8 mouse cellular contexts compared by ENCODE assay signal in genomic region chr7:4751971-4752820, GRCm38 (mm10). TPM values are rescaled to one million over a fixed set of nuclear protein-coding genes. Genes with fewer than 3 reads are reported as not detected.
A peak's percentile ranks its signal among the peaks of the same experiment; 100 is the strongest.
DNase-seq lines count a peak whose midpoint lies in the region; ATAC-seq and TF ChIP-seq lines count a peak whose summit lies in the region.

No protein-coding gene starts in this region.

- 2% methylated on average over 30 of the region's 30 CpGs for WGBS in heart, embryonic 12.5 days
- WGBS in heart, adult 2 months: 4% methylated on average over 30 of the region's 30 CpGs
- 2% methylated on average over 30 of the region's 30 CpGs for WGBS in hindbrain, embryonic 10.5 days
- 2% methylated on average over 30 of the region's 30 CpGs for WGBS in limb, embryonic 12.5 days
- WGBS in midbrain, embryonic 11.5 days: 2% methylated on average over 30 of the region's 30 CpGs

- H3K9me3 ChIP-seq in heart, embryonic 12.5 days (replicated peaks): peaks cover 3% of the 10 kb centered on the region; the same call in 1 of the 2 replicates
- no peaks in the 10 kb centered on the region for H3K9me3 ChIP-seq in hindbrain, embryonic 10.5 days
- 0 out of 2 replicates have a peak, but pooled peaks cover 5% of the 10 kb centered on the region for H3K9me3 ChIP-seq in limb, embryonic 12.5 days
- no peaks in the 10 kb centered on the region for H3K9me3 ChIP-seq in midbrain, embryonic 11.5 days (ENCODE audit: control insufficient read depth, low read length)

- H3K4me3 ChIP-seq in heart, embryonic 12.5 days: peak overlapping the region; percentile 50
- H3K4me3 ChIP-seq in heart, adult 2 months: no peak overlapping the region
- H3K4me3 ChIP-seq in hindbrain, embryonic 10.5 days: peak overlapping the region; percentile 47
- peak overlapping the region; percentile 44 for H3K4me3 ChIP-seq in limb, embryonic 12.5 days (replicated peaks)
- peak overlapping the region; percentile 30 for H3K4me3 ChIP-seq in midbrain, embryonic 11.5 days (ENCODE audit: low read depth, low read length)
- H3K4me3 ChIP-seq in testis, adult 2 months (ENCODE audit: control insufficient read depth, low read depth, low read length): peak overlapping the region; percentile 87

- H3K4me1 ChIP-seq in heart, embryonic 12.5 days (replicated peaks): peaks cover 15% of the 10 kb centered on the region
- H3K4me1 ChIP-seq in heart, adult 2 months (ENCODE audit: control insufficient read depth, insufficient read depth, low read length): no peaks in the 10 kb centered on the region
- peaks cover 22% of the 10 kb centered on the region for H3K4me1 ChIP-seq in hindbrain, embryonic 10.5 days (replicated peaks)
- H3K4me1 ChIP-seq in limb, embryonic 12.5 days (replicated peaks): peaks cover 12% of the 10 kb centered on the region
- H3K4me1 ChIP-seq in midbrain, embryonic 11.5 days (ENCODE audit: control insufficient read depth, insufficient read depth, low read length): peaks cover 12% of the 10 kb centered on the region
- H3K4me1 ChIP-seq in testis, adult 2 months (ENCODE audit: control insufficient read depth, insufficient read depth, low read length): peaks cover 9% of the 10 kb centered on the region

- H3K4me2 ChIP-seq in heart, embryonic 12.5 days: peak overlapping the region; percentile 71
- peak overlapping the region; percentile 61 for H3K4me2 ChIP-seq in limb, embryonic 12.5 days
- H3K4me2 ChIP-seq in midbrain, embryonic 11.5 days: peak overlapping the region; percentile 51

- peak overlapping the region; percentile 59; the same call in 1 of the 2 replicates for H3K9ac ChIP-seq in heart, embryonic 12.5 days
- no peak overlapping the region for H3K9ac ChIP-seq in heart, adult 2 months (ENCODE audit: low read depth, low read length)
- peak overlapping the region; percentile 42 for H3K9ac ChIP-seq in limb, embryonic 12.5 days (replicated peaks)
- H3K9ac ChIP-seq in midbrain, embryonic 11.5 days (ENCODE audit: low read length): peak overlapping the region; percentile 49

- peak; percentile 88 for ATAC-seq in heart, embryonic 12.5 days (ENCODE audit: insufficient number of reproducible peaks, low FRiP score)
- peak; percentile 63 for ATAC-seq in limb, embryonic 12.5 days (ENCODE audit: insufficient number of reproducible peaks, insufficient read depth, low FRiP score, low TSS enrichment, low read depth)
- peak; percentile 82 for ATAC-seq in midbrain, embryonic 11.5 days (ENCODE audit: low FRiP score)

- no peak for DNase-seq in heart, adult 2 months
- peak; percentile 70 for DNase-seq in embryo, embryonic 10.5 days (ENCODE audit: low spot score)
- DNase-seq in hindbrain, embryonic 10.5 days (ENCODE audit: low spot score): peak; percentile 69
- no peak for DNase-seq in midbrain, embryonic 11.5 days (ENCODE audit: low spot score, missing footprints)
- DNase-seq in left cerebral cortex, adult 9 months (ENCODE audit: low spot score in 2 of 2): no peak

- no peak for TF ChIP-seq EP300 in heart, adult 2 months (IDR thresholded peaks at IDR 0.05; ENCODE audit: insufficient read depth, low read depth, low read length)

- no peak for TF ChIP-seq CTCF in heart, adult 2 months (IDR thresholded peaks at IDR 0.05)
- TF ChIP-seq CTCF in testis, adult 2 months (IDR thresholded peaks at IDR 0.05; ENCODE audit: control insufficient read depth, insufficient read depth, insufficient replicate concordance, low read depth, low read length): no peak

- no peaks in the 10 kb centered on the region for H3K27me3 ChIP-seq in heart, embryonic 12.5 days (replicated peaks)
- H3K27me3 ChIP-seq in heart, adult 2 months (ENCODE audit: control insufficient read depth, insufficient read depth, low read length): no peaks in the 10 kb centered on the region
- H3K27me3 ChIP-seq in hindbrain, embryonic 10.5 days (ENCODE audit: insufficient read depth, poor library complexity, severe bottlenecking): peaks cover 13% of the 10 kb centered on the region
- H3K27me3 ChIP-seq in limb, embryonic 12.5 days: no peaks in the 10 kb centered on the region
- no peaks in the 10 kb centered on the region for H3K27me3 ChIP-seq in midbrain, embryonic 11.5 days (ENCODE audit: control insufficient read depth, insufficient read depth, low read length)
- H3K27me3 ChIP-seq in testis, adult 2 months (ENCODE audit: control insufficient read depth, insufficient read depth, low read length): no peaks in the 10 kb centered on the region

- TF ChIP-seq POLR2A in heart, adult 2 months (IDR thresholded peaks at IDR 0.05; ENCODE audit: insufficient read depth, low read depth, low read length): no peak
- TF ChIP-seq POLR2A in testis, adult 2 months (IDR thresholded peaks at IDR 0.05; ENCODE audit: control insufficient read depth, low read depth, low read length): no peak

- no peaks in the 10 kb centered on the region for H3K79me2 ChIP-seq in heart, adult 2 months (replicated peaks; ENCODE audit: control insufficient read depth, insufficient read depth, low read length)

- H3K27ac ChIP-seq in heart, embryonic 12.5 days (ENCODE audit: poor library complexity, severe bottlenecking): no peak overlapping the region
- H3K27ac ChIP-seq in heart, adult 2 months: no peak overlapping the region
- peak overlapping the region; percentile 76 for H3K27ac ChIP-seq in hindbrain, embryonic 10.5 days
- peak overlapping the region; percentile 87 for H3K27ac ChIP-seq in limb, embryonic 12.5 days
- no peak overlapping the region for H3K27ac ChIP-seq in midbrain, embryonic 11.5 days (ENCODE audit: low read depth, low read length)
- peak overlapping the region; percentile 87 for H3K27ac ChIP-seq in testis, adult 2 months (ENCODE audit: control insufficient read depth, insufficient read depth, low read depth, low read length)

- intact Hi-C loops in heart, adult 2 months (cut with DNase I): no loop called here

- H3K36me3 ChIP-seq in heart, embryonic 12.5 days: no peaks in the 10 kb centered on the region; the same call in 1 of the 2 replicates
- no peaks in the 10 kb centered on the region for H3K36me3 ChIP-seq in heart, adult 2 months (ENCODE audit: control insufficient read depth, insufficient read depth, low read length)
- H3K36me3 ChIP-seq in hindbrain, embryonic 10.5 days: no peaks in the 10 kb centered on the region
- H3K36me3 ChIP-seq in limb, embryonic 12.5 days: peaks cover 4% of the 10 kb centered on the region; the same call in 1 of the 2 replicates
- no peaks in the 10 kb centered on the region for H3K36me3 ChIP-seq in midbrain, embryonic 11.5 days (ENCODE audit: control insufficient read depth, insufficient read depth, low read length)
- no peaks in the 10 kb centered on the region; the same call in 1 of the 2 replicates for H3K36me3 ChIP-seq in testis, adult 2 months (ENCODE audit: control insufficient read depth, insufficient read depth, low read length)

RNA-seq across cellular contexts. Expression of gene Cox6b2, which starts 0.7 kb away (rescaled TPM):
- 41.0 and 44.4 TPM in 2 replicates for polyA plus RNA-seq in heart, embryonic 12.5 days (2016; fragmentation: Nextera tagmentation; extraction: Ambion mirVana)
- total RNA-seq in heart, adult 2 months (2021): 1 to 10 TPM; 1.7 to 3.5 TPM
- polyA plus RNA-seq in heart, adult 2 months (2012; rRNA removed): 7.7 and 8.6 TPM in 2 replicates
- 40.8 and 46.1 TPM in 2 replicates for polyA plus RNA-seq in hindbrain, embryonic 10.5 days (2016; fragmentation: Nextera tagmentation; extraction: Ambion mirVana)
- polyA plus RNA-seq in limb, embryonic 12.5 days (2016; fragmentation: Nextera tagmentation; extraction: Ambion mirVana): 61.5 and 70.0 TPM in 2 replicates
- polyA plus RNA-seq in midbrain, embryonic 11.5 days (2014; fragmentation: Nextera tagmentation; extraction: Ambion mirVana): 34.5 and 36.6 TPM in 2 replicates
- 1,707 and 1,788 TPM in 2 replicates for polyA plus RNA-seq in testis, adult 2 months (2012; rRNA removed)

RNA-seq across cellular contexts. Expression of gene Kmt5c, which starts 12.3 kb away (rescaled TPM):
- polyA plus RNA-seq in heart, embryonic 12.5 days (2016; fragmentation: Nextera tagmentation; extraction: Ambion mirVana): 60.7 and 65.0 TPM in 2 replicates
- total RNA-seq in heart, adult 2 months (2021): 10 to 100 TPM in 1 of 2 experiments, 1 to 10 TPM in 1; 8.5 to 11.2 TPM
- polyA plus RNA-seq in heart, adult 2 months (2012; rRNA removed): 36.4 and 38.5 TPM in 2 replicates
- 94.8 and 106 TPM in 2 replicates for polyA plus RNA-seq in hindbrain, embryonic 10.5 days (2016; fragmentation: Nextera tagmentation; extraction: Ambion mirVana)
- 67.3 and 73.3 TPM in 2 replicates for polyA plus RNA-seq in limb, embryonic 12.5 days (2016; fragmentation: Nextera tagmentation; extraction: Ambion mirVana)
- 65.4 and 71.5 TPM in 2 replicates for polyA plus RNA-seq in midbrain, embryonic 11.5 days (2014; fragmentation: Nextera tagmentation; extraction: Ambion mirVana)
- 35.7 and 37.0 TPM in 2 replicates for polyA plus RNA-seq in testis, adult 2 months (2012; rRNA removed)

RNA-seq across cellular contexts. Expression of gene Fam71e2, which starts 18.9 kb away (rescaled TPM):
- not detected in 2 replicates for polyA plus RNA-seq in heart, embryonic 12.5 days (2016; fragmentation: Nextera tagmentation; extraction: Ambion mirVana)
- total RNA-seq in heart, adult 2 months (2021): not detected
- 0.09 and 0.35 TPM in 2 replicates for polyA plus RNA-seq in heart, adult 2 months (2012; rRNA removed)
- not detected in 2 replicates for polyA plus RNA-seq in hindbrain, embryonic 10.5 days (2016; fragmentation: Nextera tagmentation; extraction: Ambion mirVana)
- polyA plus RNA-seq in limb, embryonic 12.5 days (2016; fragmentation: Nextera tagmentation; extraction: Ambion mirVana): not detected in 2 replicates
- not detected in 2 replicates for polyA plus RNA-seq in midbrain, embryonic 11.5 days (2014; fragmentation: Nextera tagmentation; extraction: Ambion mirVana)
- polyA plus RNA-seq in testis, adult 2 months (2012; rRNA removed): 319 and 358 TPM in 2 replicates

RNA-seq across cellular contexts. Expression of gene Tmem150b, which starts 27.1 kb away (rescaled TPM):
- 0.08 TPM in 1 of 2 replicates, not detected in the other for polyA plus RNA-seq in heart, embryonic 12.5 days (2016; fragmentation: Nextera tagmentation; extraction: Ambion mirVana)
- total RNA-seq in heart, adult 2 months (2021): not detected
- 0.16 and 0.59 TPM in 2 replicates for polyA plus RNA-seq in heart, adult 2 months (2012; rRNA removed)
- polyA plus RNA-seq in hindbrain, embryonic 10.5 days (2016; fragmentation: Nextera tagmentation; extraction: Ambion mirVana): 0.14 and 0.17 TPM in 2 replicates
- 0.13 and 0.26 TPM in 2 replicates for polyA plus RNA-seq in limb, embryonic 12.5 days (2016; fragmentation: Nextera tagmentation; extraction: Ambion mirVana)
- not detected in 2 replicates for polyA plus RNA-seq in midbrain, embryonic 11.5 days (2014; fragmentation: Nextera tagmentation; extraction: Ambion mirVana)
- polyA plus RNA-seq in testis, adult 2 months (2012; rRNA removed): 0.12 and 0.14 TPM in 2 replicates

RNA-seq across cellular contexts. Expression of gene Il11, which starts 30.5 kb away (rescaled TPM):
- 0.28 TPM in 1 of 2 replicates, not detected in the other for polyA plus RNA-seq in heart, embryonic 12.5 days (2016; fragmentation: Nextera tagmentation; extraction: Ambion mirVana)
- not detected for total RNA-seq in heart, adult 2 months (2021)
- polyA plus RNA-seq in heart, adult 2 months (2012; rRNA removed): 0.15 TPM in 1 of 2 replicates, not detected in the other
- 0.44 and 0.96 TPM in 2 replicates for polyA plus RNA-seq in hindbrain, embryonic 10.5 days (2016; fragmentation: Nextera tagmentation; extraction: Ambion mirVana)
- polyA plus RNA-seq in limb, embryonic 12.5 days (2016; fragmentation: Nextera tagmentation; extraction: Ambion mirVana): not detected in 2 replicates
- 0.07 TPM in 1 of 2 replicates, not detected in the other for polyA plus RNA-seq in midbrain, embryonic 11.5 days (2014; fragmentation: Nextera tagmentation; extraction: Ambion mirVana)
- 15.5 and 17.3 TPM in 2 replicates for polyA plus RNA-seq in testis, adult 2 months (2012; rRNA removed)

Comparison
In these comparisons a context has a peak if more than half of its experiments do, and no peak if none do; other contexts are left out.
1. H3K27ac ChIP-seq: peak in hindbrain, embryonic 10.5 days (single experiment), limb, embryonic 12.5 days (single experiment) and testis, adult 2 months (single experiment); none in heart, embryonic 12.5 days (single experiment), heart, adult 2 months (single experiment) and midbrain, embryonic 11.5 days (single experiment).
2. DNase-seq: peak in embryo, embryonic 10.5 days (single experiment) and hindbrain, embryonic 10.5 days (single experiment); none in heart, adult 2 months (0 of 2), midbrain, embryonic 11.5 days (single experiment) and left cerebral cortex, adult 9 months (0 of 2).
3. RNA of gene Cox6b2, which starts 0.7 kb away (polyA plus RNA-seq): 1,707 to 1,788 TPM in testis, adult 2 months; 61.5 to 70.0 TPM in limb, embryonic 12.5 days, 40.8 to 46.1 TPM in hindbrain, embryonic 10.5 days, 41.0 to 44.4 TPM in heart, embryonic 12.5 days, 34.5 to 36.6 TPM in midbrain, embryonic 11.5 days and 7.7 to 8.6 TPM in heart, adult 2 months; every median in the first group is over 10 times any median in the second.
4. RNA of gene Fam71e2, which starts 18.9 kb away (polyA plus RNA-seq): 319 to 358 TPM in testis, adult 2 months; 0.09 to 0.35 TPM in heart, adult 2 months, not detected in heart, embryonic 12.5 days, not detected in hindbrain, embryonic 10.5 days, not detected in limb, embryonic 12.5 days and not detected in midbrain, embryonic 11.5 days; every median in the first group is over 100 times any median in the second.
5. Peak in every context shown above with its lines, with median percentiles within 50 percentile points of each other: ATAC-seq and H3K4me2 ChIP-seq.